ENCODE assay signal across 8 mouse cellular contexts in genomic region chr5:150592904-150593755, GRCm38 (mm10). TPM values are rescaled to one million over a fixed set of nuclear protein-coding genes. Genes with fewer than 3 reads are reported as not detected.
DNase-seq lines count a peak whose midpoint lies in the region; ATAC-seq and TF ChIP-seq lines count a peak whose summit lies in the region.

No protein-coding gene starts in this region.

- peak overlapping the region; percentile 87 for H3K4me3 ChIP-seq in cortical plate, adult 2 months (ENCODE audit: insufficient read depth, low read length)
- H3K4me3 ChIP-seq in heart, embryonic 13.5 days: peak overlapping the region; percentile 89

- ATAC-seq in heart, embryonic 13.5 days (ENCODE audit: extremely low read depth, insufficient number of reproducible peaks, low FRiP score, low TSS enrichment): no peak

- no peaks in the 10 kb centered on the region for H3K9me3 ChIP-seq in heart, embryonic 13.5 days

- 11% methylated on average over 40 of the region's 40 CpGs for WGBS in heart, embryonic 13.5 days

- no peaks in the 10 kb centered on the region for H3K4me1 ChIP-seq in cortical plate, adult 2 months (ENCODE audit: control insufficient read depth, insufficient read depth, low read length)
- peaks cover 11% of the 10 kb centered on the region for H3K4me1 ChIP-seq in heart, embryonic 13.5 days

- peak; percentile 37 to 52 for DNase-seq in CD8-positive naive resting alpha-beta T cell, adult 2 months (ENCODE audit: low read depth in 2 of 2, low spot score in 2 of 2)
- DNase-seq in R1 (ENCODE audit: low read depth, low spot score): peak; percentile 65
- DNase-seq in layer of hippocampus, postnatal 10 days (ENCODE audit: low spot score in 2 of 2): peak; percentile 37 to 59
- DNase-seq in lung, postnatal 14 days: peak; percentile 53
- DNase-seq in right cerebral cortex, postnatal 36 days (ENCODE audit: low spot score in 2 of 2): peak; percentile 44 to 46
- DNase-seq in ovary, postnatal 10 days (ENCODE audit: low spot score): no peak

- peak; percentile 17; the same call in 1 of the 2 replicates for TF ChIP-seq POLR2A in cortical plate, adult 2 months (IDR thresholded peaks at IDR 0.05; ENCODE audit: extremely low read depth, insufficient read depth, low read length)

- TF ChIP-seq CTCF in cortical plate, adult 2 months (IDR thresholded peaks at IDR 0.05; ENCODE audit: extremely low read depth, insufficient read depth, low read length): no peak

- H3K27ac ChIP-seq in cortical plate, adult 2 months (ENCODE audit: insufficient read depth, low read length): peak overlapping the region; percentile 43
- no peak overlapping the region for H3K27ac ChIP-seq in heart, embryonic 13.5 days (replicated peaks)

- peaks cover 25% of the 10 kb centered on the region for H3K27me3 ChIP-seq in heart, embryonic 13.5 days (replicated peaks)

- no peaks in the 10 kb centered on the region for H3K36me3 ChIP-seq in heart, embryonic 13.5 days

- H3K9ac ChIP-seq in heart, embryonic 13.5 days: peak overlapping the region; percentile 84

- peak overlapping the region; percentile 96 for H3K4me2 ChIP-seq in heart, embryonic 13.5 days

RNA-seq across cellular contexts. Expression of gene N4bp2l1, which starts 3.9 kb away (rescaled TPM):
- polyA plus RNA-seq in cortical plate, adult 2 months (2012; rRNA removed): 57.1 and 62.5 TPM in 2 replicates
- 3.1 and 3.5 TPM in 2 replicates for polyA plus RNA-seq in heart, embryonic 13.5 days (2015; fragmentation: Nextera tagmentation; extraction: Ambion mirVana)
- 10 to 100 TPM; 29.2 to 34.1 TPM for total RNA-seq in layer of hippocampus, postnatal 10 days (2021)

Comparison
In these comparisons a context has a peak if more than half of its experiments do, and no peak if none do; other contexts are left out.
1. RNA of gene N4bp2l1, which starts 3.9 kb away (polyA plus RNA-seq): 57.1 to 62.5 TPM in cortical plate, adult 2 months; 3.1 to 3.5 TPM in heart, embryonic 13.5 days; every median in the first group is over 10 times any median in the second.